Mouse (Mus musculus) G1E (cell line): ENCODE measurements around the gene Golga4.

Experiments
- CTCF ChIP-seq: IDR thresholded peaks from 2 replicates; pipeline ENCODE4 v1.5.1; 2012; ENCODE audit warnings: low read depth, low read length, inconsistent platforms, mixed read lengths
- GATA1 ChIP-seq: IDR thresholded peaks from 2 replicates; pipeline ENCODE4 v1.6.1; 2012; ENCODE audit warnings: borderline replicate concordance, low read length, inconsistent platforms, mixed read lengths
- GATA2 ChIP-seq: IDR thresholded peaks from 2 replicates; pipeline ENCODE4 v1.6.1; 2012; ENCODE audit warnings: low read depth, low read length, inconsistent platforms, borderline replicate concordance
- POLR2AphosphoS5 ChIP-seq: IDR thresholded peaks from 2 replicates; pipeline ENCODE4 v1.6.1; 2012; ENCODE audit warnings: low read depth, low read length, inconsistent platforms; ENCODE audit not compliant: insufficient replicate concordance
- TAL1 ChIP-seq: conservative IDR thresholded peaks from 2 replicates; pipeline ENCODE4 v1.6.1; 2012; ENCODE audit warnings: low read depth, low read length, inconsistent platforms, mixed read lengths

DNA sequence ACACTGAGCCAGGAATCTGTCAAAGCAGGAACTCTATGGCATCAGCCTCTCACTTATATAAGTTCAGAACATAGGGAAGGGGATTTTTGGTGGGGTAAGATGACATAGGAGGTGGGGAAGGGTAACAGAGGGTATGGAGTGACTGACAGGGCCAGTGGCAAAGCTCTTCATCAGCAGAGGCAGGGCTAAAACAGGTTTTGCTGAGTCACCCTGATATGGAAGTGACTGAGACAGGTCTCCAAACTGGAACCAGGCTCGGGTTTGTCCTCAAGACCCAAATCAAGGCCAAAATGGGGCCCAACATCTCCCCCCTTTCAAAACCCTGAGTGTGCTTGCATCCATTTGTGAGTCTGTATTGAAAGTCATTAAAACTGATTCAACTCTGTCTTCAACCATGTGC, 78.8 kb downstream of the Golga4 start:
- TF ChIP-seq POLR2AphosphoS5 (no peak), CTCF (no peak), GATA1 (no peak), TAL1 (no peak), GATA2 (no peak)
